Mouse (Mus musculus) neural tube, embryonic 11.5 days (tissue): ENCODE measurements at regions not wholly inside any gene's neighbourhood (a gene's known extent, or its start where the extent isn't known, plus 50 kb on each side); places are given as distances from the start of the nearest gene placed in this dataset.

ENCODE experiments used
- ATAC-seq: fragments of 200-750 bp; cut with Nextera tagmentation; 2 replicates; pipeline ENCODE4 v1.8.0; 2017; ENCODE audit warnings: moderate number of reproducible peaks, mild to moderate bottlenecking, moderate TSS enrichment, moderate library complexity; ENCODE audit not compliant: insufficient read depth, low FRiP score, low TSS enrichment
- DNase-seq: peaks from one replicate; pipeline ENCODE4 v3.0.0-alpha.2; 2015; ENCODE audit warnings: low spot score
- H3K27ac ChIP-seq: fragments of 300-500 bp; sonication (generic); 2 replicates; pipeline ENCODE4 v1.5.1; 2014; ENCODE audit warnings: low read depth, mild to moderate bottlenecking, low read length
- H3K27me3 ChIP-seq: fragments of 300-500 bp; sonication (generic); 2 replicates; pipeline ENCODE4 v1.6.1; 2014; ENCODE audit warnings: mild to moderate bottlenecking, low read length, mixed read lengths; ENCODE audit not compliant: control insufficient read depth, insufficient read depth
- H3K36me3 ChIP-seq: fragments of 300-500 bp; sonication (generic); 2 replicates; pipeline ENCODE4 v1.6.1; 2014; ENCODE audit warnings: mild to moderate bottlenecking, low read length, moderate library complexity, mixed read lengths; ENCODE audit not compliant: control insufficient read depth, insufficient read depth
- H3K4me1 ChIP-seq: fragments of 300-500 bp; sonication (generic); 2 replicates; pipeline ENCODE4 v1.6.1; 2014; ENCODE audit warnings: low read length, mixed read lengths; ENCODE audit not compliant: control insufficient read depth, insufficient read depth
- H3K4me2 ChIP-seq: fragments of 300-500 bp; sonication (generic); 2 replicates; pipeline ENCODE4 v1.6.1; 2014; ENCODE audit warnings: low read depth, mild to moderate bottlenecking, moderate library complexity
- H3K4me3 ChIP-seq: fragments of 300-500 bp; sonication (generic); 2 replicates; pipeline ENCODE4 v1.5.1; 2014; ENCODE audit warnings: low read depth, low read length
- H3K9ac ChIP-seq: fragments of 300-500 bp; sonication (generic); 2 replicates; pipeline ENCODE4 v1.6.1; 2014; ENCODE audit warnings: mild to moderate bottlenecking, low read length
- H3K9me3 ChIP-seq: fragments of 300-500 bp; sonication (generic); 2 replicates; pipeline ENCODE4 v1.6.1; 2016; ENCODE audit warnings: low read length; ENCODE audit not compliant: control insufficient read depth
- WGBS: fragments of 180-500 bp; shearing (Covaris S2); extraction: QIAGEN DNeasy Blood & Tissue Kit; methylation state at CpG from one replicate; pipeline ENCODE4 v1.1.7; 2014; 5-methylcytosine and 5-hydroxymethylcytosine counted together

GRCm38 (mm10) chr11:55974224-55974875 lies 66.5 kb downstream of the Nmur2 start:
- Histone ChIP-seq H3K4me1 (no peaks in the 10 kb centered on the region), H3K27ac (no peak overlapping the region), H3K9me3 (no peaks in the 10 kb centered on the region), H3K4me3 (no peak overlapping the region), H3K36me3 (no peaks in the 10 kb centered on the region), H3K9ac (no peak overlapping the region), H3K27me3 (no peaks in the 10 kb centered on the region), H3K4me2 (no peak overlapping the region)
- WGBS = 53% methylated on average over 10 of the region's 10 CpGs
- DNase-seq (peak; percentile 63), ATAC-seq (peak; percentile 74)

DNA sequence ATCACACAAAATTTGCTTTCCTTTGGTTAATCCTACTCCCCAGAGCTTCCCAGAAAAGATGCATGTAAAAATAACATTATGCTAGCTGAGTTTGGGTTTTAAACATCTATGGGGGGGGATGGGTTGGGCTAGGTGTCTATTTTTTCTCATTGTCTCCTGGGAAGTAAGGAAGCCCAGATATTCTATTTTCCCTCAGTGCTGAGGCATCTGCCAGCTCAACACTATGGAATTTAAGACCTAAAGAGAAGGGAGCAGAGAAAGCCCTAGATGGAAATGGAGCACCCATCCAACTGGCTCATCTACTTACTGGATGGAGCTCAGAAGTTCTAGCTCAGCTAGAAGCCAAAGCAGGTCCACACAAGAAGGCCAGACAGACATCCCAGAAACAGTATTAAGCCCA lies 74.2 kb downstream of the Nmur2 start:
- Histone ChIP-seq H3K4me3 (no peak overlapping the region), H3K36me3 (no peaks in the 10 kb centered on the region), H3K4me1 (no peaks in the 10 kb centered on the region), H3K9ac (no peak overlapping the region), H3K27me3 (no peaks in the 10 kb centered on the region), H3K27ac (no peak overlapping the region), H3K9me3 (no peaks in the 10 kb centered on the region), H3K4me2 (no peak overlapping the region)
- no peak for DNase-seq
- no peak for ATAC-seq

GRCm38 (mm10) chr11:55958372-55958771 lies 82.4 kb downstream of the Nmur2 start:
- Histone ChIP-seq H3K27ac (no peak overlapping the region), H3K36me3 (no peaks in the 10 kb centered on the region), H3K4me3 (no peak overlapping the region), H3K9me3 (no peaks in the 10 kb centered on the region), H3K9ac (no peak overlapping the region), H3K27me3 (no peaks in the 10 kb centered on the region), H3K4me1 (no peaks in the 10 kb centered on the region), H3K4me2 (no peak overlapping the region)
- DNase-seq (no peak), ATAC-seq (no peak)
- WGBS = 32% methylated on average over 1 of the region's 1 CpGs

- Histone ChIP-seq H3K4me3 (no peak overlapping the region), H3K4me2 (no peak overlapping the region), H3K9ac (no peak overlapping the region), H3K27ac (no peak overlapping the region), H3K36me3 (no peaks in the 10 kb centered on the region), H3K9me3 (no peaks in the 10 kb centered on the region), H3K4me1 (no peaks in the 10 kb centered on the region), H3K27me3 (no peaks in the 10 kb centered on the region)
- DNase-seq (no peak), ATAC-seq (no peak)
- WGBS = 70% methylated on average over 2 of the region's 2 CpGs
Observed at GRCm38 (mm10) chr11:55957355-55957754, 83.5 kb downstream of the Nmur2 start.

DNA sequence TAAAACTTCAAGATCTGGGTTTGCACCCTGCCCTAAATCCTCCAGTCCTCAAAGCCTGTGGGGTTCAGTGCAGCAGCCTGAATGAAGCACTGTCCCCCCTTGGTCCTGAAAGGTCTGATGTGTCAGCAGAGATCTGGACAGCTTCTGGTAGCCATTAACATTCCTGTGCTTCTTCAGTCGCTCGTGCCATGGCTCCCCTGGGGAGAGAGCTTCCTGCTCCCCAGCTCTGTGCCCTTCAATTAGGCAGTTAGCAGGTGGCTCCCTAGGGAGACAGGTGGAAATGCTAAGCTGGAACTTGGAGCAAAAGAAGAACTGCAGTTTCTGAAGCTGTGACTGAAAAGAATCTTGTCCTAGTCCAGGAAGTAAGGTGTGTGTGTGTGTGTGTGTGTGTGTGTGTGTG lies 87.1 kb downstream of the Nmur2 start:
- 8% methylated on average over 2 of the region's 2 CpGs for WGBS

GRCm38 (mm10) chr11:55949596-55949995 lies 91.2 kb downstream of the Nmur2 start:
- no peak for ATAC-seq
- Histone ChIP-seq H3K9ac (no peak overlapping the region), H3K9me3 (no peaks in the 10 kb centered on the region), H3K4me2 (no peak overlapping the region), H3K27me3 (no peaks in the 10 kb centered on the region), H3K27ac (no peak overlapping the region), H3K4me3 (no peak overlapping the region), H3K36me3 (no peaks in the 10 kb centered on the region), H3K4me1 (no peaks in the 10 kb centered on the region)
- no peak for DNase-seq
- WGBS = 82% methylated on average over 3 of the region's 3 CpGs

More for the DNA sequence above, 87.1 kb downstream of the Nmur2 start:
- no peaks in the 10 kb centered on the region for H3K27me3 ChIP-seq
- ATAC-seq = no peak
- H3K4me2 ChIP-seq = no peak overlapping the region
- H3K9ac ChIP-seq = no peak overlapping the region
- no peaks in the 10 kb centered on the region for H3K4me1 ChIP-seq
- no peak overlapping the region for H3K27ac ChIP-seq
- no peaks in the 10 kb centered on the region for H3K9me3 ChIP-seq
- no peak overlapping the region for H3K4me3 ChIP-seq
- no peaks in the 10 kb centered on the region for H3K36me3 ChIP-seq
- no peak for DNase-seq

GRCm38 (mm10) chr11:55946629-55947240 lies 94.1 kb downstream of the Nmur2 start:
- H3K9ac ChIP-seq = peak overlapping the region; percentile 6; the same call in 1 of the 2 replicates
- 13% methylated on average over 9 of the region's 9 CpGs for WGBS
- H3K4me1 ChIP-seq = no peaks in the 10 kb centered on the region
- peak overlapping the region; percentile 58; the same call in 1 of the 2 replicates for H3K27ac ChIP-seq
- no peaks in the 10 kb centered on the region for H3K9me3 ChIP-seq
- H3K4me2 ChIP-seq = no peak overlapping the region
- ATAC-seq (no peak), DNase-seq (peak; percentile 33)
- H3K27me3 ChIP-seq = no peaks in the 10 kb centered on the region
- H3K36me3 ChIP-seq = no peaks in the 10 kb centered on the region
- H3K4me3 ChIP-seq = no peak overlapping the region

DNA sequence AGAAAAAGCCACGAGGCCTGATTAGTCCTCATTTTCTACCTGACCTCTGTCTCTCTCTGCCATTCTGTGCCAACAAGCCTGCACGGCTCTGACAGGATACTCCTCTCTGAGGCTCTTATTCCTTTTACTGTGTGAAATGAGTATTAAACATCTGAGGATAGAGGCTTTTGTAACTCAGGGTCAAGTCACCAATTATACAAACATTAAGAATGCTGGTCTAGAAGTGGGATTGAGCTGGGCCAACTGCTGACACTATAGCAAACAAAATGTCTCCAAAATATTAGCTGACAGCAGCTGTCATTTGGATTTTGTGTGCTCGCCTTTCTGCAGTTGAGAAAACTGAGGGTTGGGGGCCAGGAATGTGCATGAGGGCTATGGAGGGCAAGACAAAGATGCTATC lies 94.8 kb downstream of the Nmur2 start:
- no peaks in the 10 kb centered on the region for H3K36me3 ChIP-seq
- WGBS = 72% methylated on average over 3 of the region's 3 CpGs
- H3K4me2 ChIP-seq = no peak overlapping the region
- ATAC-seq (no peak), DNase-seq (no peak)
- H3K4me3 ChIP-seq = no peak overlapping the region
- no peaks in the 10 kb centered on the region for H3K4me1 ChIP-seq
- peak overlapping the region; percentile 58; the same call in 1 of the 2 replicates for H3K27ac ChIP-seq
- H3K27me3 ChIP-seq = no peaks in the 10 kb centered on the region
- H3K9me3 ChIP-seq = no peaks in the 10 kb centered on the region
- no peak overlapping the region; the same call in 1 of the 2 replicates for H3K9ac ChIP-seq

GRCm38 (mm10) chr11:55939983-55940382 lies 100.8 kb downstream of the Nmur2 start:
- DNase-seq (no peak), ATAC-seq (no peak)
- Histone ChIP-seq H3K4me2 (no peak overlapping the region), H3K4me1 (no peaks in the 10 kb centered on the region), H3K27ac (no peak overlapping the region), H3K36me3 (no peaks in the 10 kb centered on the region), H3K4me3 (no peak overlapping the region), H3K9ac (no peak overlapping the region), H3K9me3 (no peaks in the 10 kb centered on the region), H3K27me3 (no peaks in the 10 kb centered on the region)
- WGBS = 90% methylated on average over 2 of the region's 2 CpGs
